Mouse (Mus musculus) lung, postnatal 4 days (tissue): Measurements from ENCODE around the gene Aqp9.
A peak's percentile ranks its signal among the peaks of the same experiment; 100 is the strongest.

Experiments
- DNase-seq, 2 experiments: peaks; one replicate each; pipeline ENCODE4 v3.0.0; 2021

Gene Aqp9

GRCm38 (mm10) chr9:71166871-71167465, 1.5 kb downstream of the Aqp9 start:
- DNase-seq = peak in 1 of 2 experiments; percentile 39

- DNase-seq = no peak
These were observed 2.3 kb downstream of the Aqp9 start for GRCm38 (mm10) chr9:71166019-71166705.

- no peak for DNase-seq
These were observed 3.0 kb downstream of the Aqp9 start for GRCm38 (mm10) chr9:71165510-71165909.

GRCm38 (mm10) chr9:71165061-71165460, 3.4 kb downstream of the Aqp9 start:
- no peak for DNase-seq

- DNase-seq = no peak
These were observed 4.1 kb downstream of the Aqp9 start for GRCm38 (mm10) chr9:71164353-71164752.

- DNase-seq = no peak
These were observed 5.4 kb downstream of the Aqp9 start for GRCm38 (mm10) chr9:71162858-71163740.

GRCm38 (mm10) chr9:71162131-71162857, 6.2 kb downstream of the Aqp9 start:
- no peak for DNase-seq

- no peak for DNase-seq
These were observed 7.4 kb downstream of the Aqp9 start for GRCm38 (mm10) chr9:71160849-71161711.

- DNase-seq = no peak
These were observed 8.8 kb downstream of the Aqp9 start for GRCm38 (mm10) chr9:71159686-71160085.

GRCm38 (mm10) chr9:71159060-71159626, 9.3 kb downstream of the Aqp9 start:
- no peak for DNase-seq

GRCm38 (mm10) chr9:71157921-71158646, 10.4 kb downstream of the Aqp9 start:
- DNase-seq = no peak

GRCm38 (mm10) chr9:71156447-71157035, 11.9 kb downstream of the Aqp9 start:
- no peak for DNase-seq

- DNase-seq = no peak
These were observed 13.0 kb downstream of the Aqp9 start for GRCm38 (mm10) chr9:71155399-71156005.

GRCm38 (mm10) chr9:71151386-71151785, 17.1 kb downstream of the Aqp9 start:
- no peak for DNase-seq

GRCm38 (mm10) chr9:71150175-71150574, 18.3 kb downstream of the Aqp9 start:
- DNase-seq = no peak

- DNase-seq = no peak
These were observed 19.6 kb downstream of the Aqp9 start for GRCm38 (mm10) chr9:71148890-71149289.

- peak in 1 of 2 experiments; percentile 12 for DNase-seq
These were observed 22.3 kb downstream of the Aqp9 start for GRCm38 (mm10) chr9:71146210-71146609.

- peak in 1 of 2 experiments; percentile 11 for DNase-seq
These were observed 28.3 kb downstream of the Aqp9 start for GRCm38 (mm10) chr9:71140205-71140604.

- no peak for DNase-seq
These were observed 29.5 kb downstream of the Aqp9 start for GRCm38 (mm10) chr9:71138936-71139335.
